Comparison of ENCODE assay signal across 9 mouse cellular contexts in the genomic region with DNA sequence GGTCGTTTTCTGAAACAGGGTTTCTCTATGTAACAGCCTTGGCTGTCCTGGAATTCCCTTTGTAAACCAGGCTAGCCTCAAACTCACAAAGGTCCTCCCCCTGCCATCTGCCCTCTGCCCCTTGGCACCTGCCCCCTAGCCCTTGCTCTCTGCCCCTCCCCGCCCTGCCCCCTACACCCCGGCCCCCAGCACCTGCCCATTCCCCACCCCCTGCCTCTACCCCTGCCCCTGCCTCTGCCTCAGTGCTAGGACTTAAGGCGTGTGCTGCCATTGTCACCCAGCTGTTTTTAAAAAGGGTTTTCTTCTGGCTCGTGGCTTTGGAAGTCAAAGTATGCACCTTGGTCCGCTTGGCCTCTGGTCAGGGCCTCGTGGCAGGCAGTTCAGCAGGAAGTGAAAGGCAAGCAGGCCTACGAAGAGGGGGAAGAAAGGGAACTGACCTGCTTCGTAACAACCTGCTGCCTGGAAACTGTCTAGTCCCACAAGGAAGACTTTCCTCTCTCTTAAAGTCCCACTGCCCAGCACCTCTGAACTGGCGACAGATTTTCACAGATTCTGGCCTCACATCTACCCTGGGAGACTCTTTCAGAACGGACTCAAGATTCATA.
DNase-seq lines count a peak whose midpoint lies in the region; ATAC-seq lines count a peak whose summit lies in the region.
"Had no signal": no experiment of that assay in that cellular context is flagged by ENCODE, and none has a peak within 500 bp of the region (broad histone marks: within the 10 kb centered on the region; RNA-seq: fewer than 3 reads in every experiment).

No protein-coding gene starts in this region.

- H3K4me2 ChIP-seq in forebrain, embryonic 12.5 days: peak overlapping the region; percentile 29
- peak overlapping the region; percentile 53 for H3K4me2 ChIP-seq in neural tube, embryonic 12.5 days (replicated peaks)

- peaks cover 26% of the 10 kb centered on the region for H3K4me1 ChIP-seq in forebrain, embryonic 12.5 days
- peaks cover 33% of the 10 kb centered on the region for H3K4me1 ChIP-seq in neural tube, embryonic 12.5 days

- no peaks in the 10 kb centered on the region for H3K36me3 ChIP-seq in forebrain, embryonic 12.5 days (replicated peaks)
- H3K36me3 ChIP-seq in neural tube, embryonic 12.5 days: no peaks in the 10 kb centered on the region; the same call in 1 of the 2 replicates

- WGBS in forebrain, embryonic 12.5 days: 6% methylated on average over 11 of the region's 11 CpGs
- 4% methylated on average over 11 of the region's 11 CpGs for WGBS in neural tube, embryonic 12.5 days

- H3K27me3 ChIP-seq in forebrain, embryonic 12.5 days: peaks cover 23% of the 10 kb centered on the region
- no peaks in the 10 kb centered on the region for H3K27me3 ChIP-seq in neural tube, embryonic 12.5 days (replicated peaks)

- H3K9ac ChIP-seq in forebrain, embryonic 12.5 days: no peak overlapping the region
- peak overlapping the region; percentile 44 for H3K9ac ChIP-seq in neural tube, embryonic 12.5 days

- H3K27ac ChIP-seq in forebrain, embryonic 12.5 days: no peak overlapping the region
- peak overlapping the region; percentile 79 for H3K27ac ChIP-seq in neural tube, embryonic 12.5 days
- H3K27ac ChIP-seq: kidney, postnatal 0 days had no signal

- DNase-seq in lung, adult 18-20 months: peak; percentile 35 to 38
- DNase-seq in lung, postnatal 10 days: no peak
- DNase-seq in kidney, postnatal 36 days: peak; percentile 23 to 52
- DNase-seq in natural killer cell, adult 2 months (ENCODE audit: low spot score in 2 of 2): no peak
- DNase-seq in adrenal gland, adult 8-10 months: no peak
- DNase-seq in layer of hippocampus, adult 8-10 months (ENCODE audit: low spot score in 2 of 2): no peak

- H3K9me3 ChIP-seq in forebrain, embryonic 12.5 days: no peaks in the 10 kb centered on the region
- no peaks in the 10 kb centered on the region; the same call in 1 of the 2 replicates for H3K9me3 ChIP-seq in neural tube, embryonic 12.5 days

- ATAC-seq in forebrain, embryonic 12.5 days (ENCODE audit: low FRiP score): peak; percentile 31
- peak; percentile 77 for ATAC-seq in neural tube, embryonic 12.5 days (ENCODE audit: low FRiP score, low read depth)

- no peak overlapping the region; the same call in 1 of the 2 replicates for H3K4me3 ChIP-seq in forebrain, embryonic 12.5 days (replicated peaks)
- H3K4me3 ChIP-seq in neural tube, embryonic 12.5 days: peak overlapping the region; percentile 9

Comparison
In these comparisons a context has a peak if more than half of its experiments do, and no peak if none do; other contexts are left out.
1. DNase-seq: peak in lung, adult 18-20 months (2 of 2) and kidney, postnatal 36 days (2 of 2); none in lung, postnatal 10 days (single experiment), natural killer cell, adult 2 months (0 of 2), adrenal gland, adult 8-10 months (single experiment) and layer of hippocampus, adult 8-10 months (0 of 2).